Mouse (Mus musculus) C2C12 (cell line): Measurements from ENCODE around the gene Prkcsh.

Experiments
- CTCF ChIP-seq: IDR thresholded peaks from one replicate; pipeline ENCODE4 v1.5.1; 2011; ENCODE audit not compliant: control insufficient read depth, insufficient read depth, insufficient read length
- MAX ChIP-seq: IDR thresholded peaks from one replicate; pipeline ENCODE4 v1.6.1; 2011; ENCODE audit warnings: mild to moderate bottlenecking, control low read depth
- MYOG ChIP-seq: IDR thresholded peaks from one replicate; pipeline ENCODE4 v1.6.1; 2011; ENCODE audit not compliant: control insufficient read depth, insufficient read length; ENCODE audit errors: extremely low read depth

DNA sequence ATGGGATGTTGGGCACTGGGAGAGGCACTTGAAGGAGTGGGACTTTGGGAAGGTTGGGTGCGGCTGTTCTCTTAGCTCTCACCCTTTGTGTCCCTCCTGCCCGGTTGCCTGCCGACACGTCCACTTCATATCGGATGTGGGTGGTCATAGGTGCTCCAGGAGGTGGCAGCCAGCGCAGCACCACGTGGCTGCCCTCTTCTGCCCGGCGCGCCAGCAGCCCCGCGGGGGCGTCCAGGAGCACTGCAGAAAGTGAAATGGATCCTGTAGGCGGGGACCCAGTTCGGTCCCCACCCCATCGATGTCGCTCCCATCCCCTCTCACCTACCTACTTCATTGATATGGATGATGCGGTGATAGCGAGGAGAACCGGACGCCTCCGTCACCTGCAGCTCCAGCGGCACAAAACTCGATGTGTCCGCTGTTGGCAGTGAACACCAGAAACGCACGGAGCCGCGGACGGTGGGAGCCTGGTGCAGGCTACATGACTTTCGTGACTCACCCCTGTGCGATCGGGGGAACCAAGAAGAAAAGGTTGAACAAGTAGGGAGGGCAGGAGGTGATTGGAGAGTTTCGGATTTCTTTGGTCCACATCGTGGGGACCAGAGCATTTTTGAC, 41.1 kb upstream of the Prkcsh start:
- TF ChIP-seq MAX (no peak), CTCF (no peak), MYOG (no peak)
